Mouse (Mus musculus) heart, postnatal 0 days (tissue): ENCODE measurements around the gene Tgfbr2. TPM values are rescaled to one million over a fixed set of nuclear protein-coding genes. Genes with fewer than 3 reads are reported as not detected.

Experiments
- ATAC-seq: fragments of 200-750 bp; cut with Nextera tagmentation; 2 replicates; pipeline ENCODE4 v1.8.0; 2017; ENCODE audit warnings: low read depth, moderate number of reproducible peaks, moderate library complexity; ENCODE audit not compliant: insufficient read depth
- DNase-seq: peaks from one replicate; pipeline ENCODE4 v3.0.0-alpha.2; 2016; ENCODE audit warnings: low spot score
- H3K27ac ChIP-seq: fragments of 300-500 bp; sonication (generic); 2 replicates; pipeline ENCODE4 v1.5.1; 2014; ENCODE audit warnings: low read depth, mild to moderate bottlenecking
- H3K27me3 ChIP-seq: fragments of 300-500 bp; sonication (generic); 2 replicates; pipeline ENCODE4 v1.6.1; 2014; ENCODE audit warnings: low read length, mixed read lengths; ENCODE audit not compliant: control insufficient read depth, insufficient read depth
- H3K36me3 ChIP-seq: fragments of 300-500 bp; sonication (generic); replicated peaks from 2 replicates; pipeline ENCODE4 v1.6.1; 2014; ENCODE audit warnings: low read length, mixed read lengths; ENCODE audit not compliant: control insufficient read depth, insufficient read depth
- H3K4me1 ChIP-seq: fragments of 300-500 bp; sonication (generic); 2 replicates; pipeline ENCODE4 v1.6.1; 2014; ENCODE audit warnings: antibody characterized with exemption; ENCODE audit not compliant: control insufficient read depth, insufficient read depth
- H3K4me2 ChIP-seq: fragments of 300-500 bp; sonication (generic); 2 replicates; pipeline ENCODE4 v1.6.1; 2014; ENCODE audit warnings: low read depth, mild to moderate bottlenecking, low read length, moderate library complexity
- H3K4me3 ChIP-seq: fragments of 300-500 bp; sonication (generic); 2 replicates; pipeline ENCODE4 v1.5.1; 2014; ENCODE audit warnings: low read depth, low read length
- H3K9ac ChIP-seq: fragments of 300-500 bp; sonication (generic); replicated peaks from 2 replicates; pipeline ENCODE4 v1.6.1; 2014; ENCODE audit warnings: low read depth, low read length, mixed read lengths
- H3K9me3 ChIP-seq: fragments of 300-500 bp; sonication (generic); replicated peaks from 2 replicates; pipeline ENCODE4 v1.6.1; 2016; ENCODE audit warnings: low read length; ENCODE audit not compliant: control insufficient read depth
- CTCF ChIP-seq: IDR thresholded peaks from 2 replicates; pipeline ENCODE4 v1.5.1; 2016; ENCODE audit warnings: antibody characterized with exemption, control low read depth, low read depth
- EP300 ChIP-seq: IDR thresholded peaks from 2 replicates; pipeline ENCODE4 v1.6.1; 2016; ENCODE audit warnings: antibody characterized with exemption, low read depth
- WGBS: fragments of 180-500 bp; shearing (Covaris S2); extraction: QIAGEN DNeasy Blood & Tissue Kit; methylation state at CpG from one replicate; pipeline ENCODE4 v1.1.7; 2014; 5-methylcytosine and 5-hydroxymethylcytosine counted together
- polyA plus RNA-seq: library from polyadenylated mRNA; unstranded; fragments of >200 nt; fragmentation: Nextera tagmentation; extraction: Ambion mirVana; gene quantifications from 2 replicates; pipeline ENCODE4 v1.2.1, GENCODE M21; 2015
- total RNA-seq: library from RNA; depleted of rRNA; stranded (reverse); fragments of >200 nt; gene quantifications from 2 replicates; pipeline ENCODE4 v1.2.3, GENCODE M21; 2014; ENCODE audit warnings: low replicate concordance

The Tgfbr2 gene
- total and polyA plus RNA-seq, 2 experiments from 2014 or later: 16.0 to 70.8 TPM

GRCm38 (mm10) chr9:116220616-116221015 lies 45.5 kb upstream of the Tgfbr2 start:
- DNase-seq: no peak
- WGBS: 92% methylated on average over 6 of the region's 6 CpGs
- TF ChIP-seq CTCF (no peak), EP300 (no peak)
- no peak for ATAC-seq
- H3K9me3 ChIP-seq: no peaks in the 10 kb centered on the region
- H3K4me2 ChIP-seq: no peak overlapping the region
- H3K27me3 ChIP-seq: no peaks in the 10 kb centered on the region
- H3K4me1 ChIP-seq: no peaks in the 10 kb centered on the region
- no peak overlapping the region for H3K9ac ChIP-seq
- H3K4me3 ChIP-seq: no peak overlapping the region
- H3K27ac ChIP-seq: no peak overlapping the region
- H3K36me3 ChIP-seq: no peaks in the 10 kb centered on the region

- Histone ChIP-seq H3K27ac (no peak overlapping the region; the same call in 1 of the 2 replicates), H3K27me3 (no peaks in the 10 kb centered on the region), H3K4me2 (no peak overlapping the region), H3K4me3 (no peak overlapping the region), H3K4me1 (no peaks in the 10 kb centered on the region), H3K9me3 (no peaks in the 10 kb centered on the region), H3K36me3 (no peaks in the 10 kb centered on the region), H3K9ac (no peak overlapping the region)
- no peak for TF ChIP-seq EP300
- no peak for TF ChIP-seq CTCF
- WGBS: 96% methylated on average over 4 of the region's 4 CpGs
- ATAC-seq (no peak), DNase-seq (no peak)
Observed at GRCm38 (mm10) chr9:116220159-116220515, 45.0 kb upstream of the Tgfbr2 start.

- WGBS: 81% methylated on average over 9 of the region's 9 CpGs
- Histone ChIP-seq H3K4me2 (no peak overlapping the region), H3K4me3 (no peak overlapping the region), H3K36me3 (no peaks in the 10 kb centered on the region), H3K27ac (peak overlapping the region; percentile 78), H3K9ac (no peak overlapping the region), H3K9me3 (no peaks in the 10 kb centered on the region), H3K4me1 (no peaks in the 10 kb centered on the region), H3K27me3 (no peaks in the 10 kb centered on the region)
- no peak for DNase-seq
- no peak for TF ChIP-seq CTCF
- no peak for TF ChIP-seq EP300
- ATAC-seq: no peak
Observed at GRCm38 (mm10) chr9:116219234-116220158, 44.3 kb upstream of the Tgfbr2 start.

- no peaks in the 10 kb centered on the region for H3K9me3 ChIP-seq
- TF ChIP-seq EP300 (peak; percentile 55; the same call in 1 of the 2 replicates), CTCF (no peak)
- H3K4me3 ChIP-seq: no peak overlapping the region
- WGBS: 26% methylated on average over 4 of the region's 4 CpGs
- H3K36me3 ChIP-seq: no peaks in the 10 kb centered on the region
- no peaks in the 10 kb centered on the region for H3K27me3 ChIP-seq
- H3K9ac ChIP-seq: no peak overlapping the region; the same call in 1 of the 2 replicates
- H3K4me1 ChIP-seq: peaks cover 2% of the 10 kb centered on the region; the same call in 1 of the 2 replicates
- peak overlapping the region; percentile 78 for H3K27ac ChIP-seq
- peak; percentile 54 for DNase-seq
- no peak overlapping the region for H3K4me2 ChIP-seq
- ATAC-seq: peak; percentile 83
Observed at GRCm38 (mm10) chr9:116218780-116219179, 43.6 kb upstream of the Tgfbr2 start.

- peaks cover 18% of the 10 kb centered on the region for H3K4me1 ChIP-seq
- WGBS: 92% methylated on average over 7 of the region's 7 CpGs
- H3K4me3 ChIP-seq: no peak overlapping the region
- no peaks in the 10 kb centered on the region for H3K9me3 ChIP-seq
- no peak for ATAC-seq
- H3K27ac ChIP-seq: no peak overlapping the region
- no peak overlapping the region for H3K9ac ChIP-seq
- no peaks in the 10 kb centered on the region for H3K27me3 ChIP-seq
- no peak for DNase-seq
- no peak overlapping the region for H3K4me2 ChIP-seq
- TF ChIP-seq CTCF (no peak), EP300 (no peak)
- H3K36me3 ChIP-seq: no peaks in the 10 kb centered on the region
Observed at GRCm38 (mm10) chr9:116217099-116217498, 41.9 kb upstream of the Tgfbr2 start.

GRCm38 (mm10) chr9:116216677-116217076 lies 41.5 kb upstream of the Tgfbr2 start:
- no peak overlapping the region for H3K4me2 ChIP-seq
- H3K9ac ChIP-seq: no peak overlapping the region
- 71% methylated on average over 10 of the region's 10 CpGs for WGBS
- no peaks in the 10 kb centered on the region for H3K9me3 ChIP-seq
- H3K27ac ChIP-seq: no peak overlapping the region
- H3K4me1 ChIP-seq: peaks cover 21% of the 10 kb centered on the region
- TF ChIP-seq CTCF (no peak), EP300 (no peak)
- no peaks in the 10 kb centered on the region for H3K36me3 ChIP-seq
- no peak for DNase-seq
- no peak overlapping the region for H3K4me3 ChIP-seq
- ATAC-seq: no peak
- H3K27me3 ChIP-seq: no peaks in the 10 kb centered on the region
